Mouse (Mus musculus) forebrain, embryonic 14.5 days (tissue): Measurements from ENCODE around the gene Ppm1g. TPM values are rescaled to one million over a fixed set of nuclear protein-coding genes. Genes with fewer than 3 reads are reported as not detected.

Experiments
- ATAC-seq: fragments of 200-750 bp; cut with Nextera tagmentation; 2 replicates; pipeline ENCODE4 v1.8.0; 2017; ENCODE audit warnings: mild to moderate bottlenecking, moderate library complexity
- DNase-seq: peaks from one replicate; pipeline ENCODE4 v3.0.0-alpha.2; 2015; ENCODE audit warnings: low spot score
- H3K27ac ChIP-seq: fragments of 300-500 bp; sonication (generic); 2 replicates; pipeline ENCODE4 v1.5.1; 2014; ENCODE audit warnings: low read depth, mild to moderate bottlenecking, control low read depth, low read length, moderate library complexity
- H3K27me3 ChIP-seq: fragments of 300-500 bp; sonication (generic); replicated peaks from 2 replicates; pipeline ENCODE4 v1.6.1; 2014; ENCODE audit warnings: low read length, control low read depth, mixed read lengths; ENCODE audit not compliant: control insufficient read depth, insufficient read depth
- H3K36me3 ChIP-seq: fragments of 300-500 bp; sonication (generic); 2 replicates; pipeline ENCODE4 v1.6.1; 2014; ENCODE audit warnings: low read length, control low read depth; ENCODE audit not compliant: control insufficient read depth, insufficient read depth
- H3K4me1 ChIP-seq: fragments of 300-500 bp; sonication (generic); 2 replicates; pipeline ENCODE4 v1.6.1; 2014; ENCODE audit warnings: antibody characterized with exemption, low read length, control low read depth; ENCODE audit not compliant: control insufficient read depth, insufficient read depth
- H3K4me2 ChIP-seq: fragments of 300-500 bp; sonication (generic); 2 replicates; pipeline ENCODE4 v1.6.1; 2014; ENCODE audit warnings: mild to moderate bottlenecking, control low read depth, low read length
- H3K4me3 ChIP-seq: fragments of 300-500 bp; sonication (generic); 2 replicates; pipeline ENCODE4 v1.5.1; 2014; ENCODE audit warnings: low read depth, low read length, control low read depth
- H3K9ac ChIP-seq: fragments of 300-500 bp; sonication (generic); 2 replicates; pipeline ENCODE4 v1.6.1; 2014; ENCODE audit warnings: mild to moderate bottlenecking, low read length, control low read depth, moderate library complexity
- H3K9me3 ChIP-seq: fragments of 300-500 bp; sonication (generic); replicated peaks from 2 replicates; pipeline ENCODE4 v1.6.1; 2016; ENCODE audit warnings: low read length, control low read depth, mixed read lengths; ENCODE audit not compliant: control insufficient read depth
- WGBS: fragments of 180-500 bp; shearing (Covaris S2); extraction: QIAGEN DNeasy Blood & Tissue Kit; methylation state at CpG from one replicate; pipeline ENCODE4 v1.1.7; 2014; 5-methylcytosine and 5-hydroxymethylcytosine counted together
- polyA plus RNA-seq: library from polyadenylated mRNA; unstranded; fragments of >200 nt; fragmentation: Nextera tagmentation; extraction: Ambion mirVana; gene quantifications from 2 replicates; pipeline ENCODE4 v1.2.1, GENCODE M21; 2014

The Ppm1g gene
- polyA plus RNA-seq, 1 experiment from 2014 or later = 133 TPM

DNA sequence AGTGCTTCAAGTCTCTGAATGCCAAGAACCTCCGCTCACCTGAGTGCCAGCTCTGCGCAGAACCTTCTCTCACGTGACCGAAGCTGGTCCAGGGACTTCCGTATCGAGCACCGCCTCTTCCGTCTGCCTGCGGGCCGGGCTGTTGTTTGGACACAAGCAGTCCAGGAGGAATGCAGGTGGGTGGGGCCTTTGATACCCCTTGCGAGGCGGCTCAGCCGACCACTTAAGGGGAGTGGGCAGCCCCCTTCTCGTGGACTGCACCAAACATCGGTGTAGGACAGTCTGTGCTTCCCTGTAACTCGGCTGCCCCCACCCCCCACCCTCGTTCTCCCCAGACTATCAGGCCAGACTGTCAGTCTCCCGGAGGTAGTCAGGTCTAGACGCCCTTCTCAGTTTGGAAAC lies 66.3 kb downstream of the Ppm1g start, which contains the start of gene Mpv17:
TSS of gene Mpv17 (minus strand) at position 100 of the 402 bp plus-strand sequence.
- Histone ChIP-seq H3K9me3 (no peaks in the 10 kb centered on the region), H3K27me3 (no peaks in the 10 kb centered on the region), H3K9ac (peak within 1 kb of the TSS; percentile 58), H3K27ac (no peak within 1 kb of the TSS), H3K36me3 (peaks cover 35% of the 10 kb centered on the region), H3K4me1 (peaks cover 6% of the 10 kb centered on the region), H3K4me2 (peak within 1 kb of the TSS; percentile 76), H3K4me3 (peak within 1 kb of the TSS; percentile 44)
- WGBS = under 1% methylated on average over 19 of the region's 19 CpGs
- ATAC-seq = peak; percentile 97
- peak; percentile 91 for DNase-seq

DNA sequence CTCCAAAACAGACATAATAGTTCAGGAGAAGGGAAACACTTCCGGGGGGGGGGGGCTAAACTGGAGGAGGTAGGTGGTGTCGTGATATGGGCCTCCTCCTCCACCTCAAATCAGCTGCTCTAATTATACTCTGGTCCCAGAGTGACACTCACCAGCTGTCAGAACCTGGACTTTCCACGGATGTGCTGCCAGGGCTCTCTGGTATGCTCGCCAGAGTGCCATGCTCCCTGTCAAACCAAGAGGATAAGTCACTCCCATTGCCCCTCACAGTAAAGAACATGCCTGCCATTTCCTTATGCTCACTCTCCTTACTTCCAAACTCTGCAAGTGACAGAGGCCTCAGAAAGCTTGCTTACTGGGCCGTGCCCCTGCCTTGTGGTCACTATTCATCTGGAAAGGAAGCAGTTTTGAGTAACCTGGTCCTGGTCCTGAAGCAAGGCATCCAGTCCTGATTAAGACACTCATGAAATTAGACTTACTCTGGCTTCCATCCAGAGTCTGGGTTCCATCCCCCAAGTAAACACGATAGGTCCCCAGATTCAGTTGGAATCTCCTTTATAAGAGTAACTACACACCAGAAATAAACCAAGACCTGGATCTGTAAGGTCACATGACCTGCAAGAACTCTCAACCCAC lies 66.9 kb downstream of the Ppm1g start:
- no peaks in the 10 kb centered on the region for H3K9me3 ChIP-seq
- peak overlapping the region; percentile 44 for H3K4me3 ChIP-seq
- H3K4me2 ChIP-seq = peak overlapping the region; percentile 76
- 45% methylated on average over 6 of the region's 6 CpGs for WGBS
- peaks cover 30% of the 10 kb centered on the region for H3K36me3 ChIP-seq
- no peaks in the 10 kb centered on the region for H3K27me3 ChIP-seq
- H3K4me1 ChIP-seq = peaks cover 6% of the 10 kb centered on the region
- peak; percentile 27; the same call in 1 of the 2 replicates for ATAC-seq
- DNase-seq = no peak
- H3K9ac ChIP-seq = peak overlapping the region; percentile 58
- no peak overlapping the region for H3K27ac ChIP-seq

Other genes with a start within 250 kb of the Ppm1g start
- gene Atraid, start 172.4 kb downstream of the Ppm1g start, polyA plus RNA-seq = 167 and 200 TPM in 2 replicates
- 12.1 and 13.7 TPM in 2 replicates for gene Slc5a6, start 171.8 kb downstream of the Ppm1g start, polyA plus RNA-seq
- gene Cad, start 165.9 kb downstream of the Ppm1g start, polyA plus RNA-seq = 16.5 and 19.4 TPM in 2 replicates
- not detected in 2 replicates for gene Dnajc5g, start 114.4 kb downstream of the Ppm1g start, polyA plus RNA-seq
- gene Slc30a3, start 112.5 kb downstream of the Ppm1g start, polyA plus RNA-seq = 2.0 TPM in 2 replicates
- not detected in 2 replicates for gene Trim54, start 104.0 kb downstream of the Ppm1g start, polyA plus RNA-seq
- gene Ucn, start 81.9 kb downstream of the Ppm1g start, polyA plus RNA-seq = not detected in 2 replicates
- 36.6 and 37.4 TPM in 2 replicates for gene Mpv17, start 66.4 kb downstream of the Ppm1g start, polyA plus RNA-seq
- 1.1 and 2.0 TPM in 2 replicates for gene Gm29609, start 40.8 kb downstream of the Ppm1g start, polyA plus RNA-seq
- gene Gtf3c2, start 40.5 kb downstream of the Ppm1g start, polyA plus RNA-seq = 45.7 and 47.5 TPM in 2 replicates
- gene Snx17, start 27.5 kb downstream of the Ppm1g start, polyA plus RNA-seq = 135 and 142 TPM in 2 replicates
- 84.5 and 87.3 TPM in 2 replicates for gene Eif2b4, start 27.3 kb downstream of the Ppm1g start, polyA plus RNA-seq
- gene Zfp513, start 18.4 kb downstream of the Ppm1g start, polyA plus RNA-seq = 7.2 and 8.7 TPM in 2 replicates
- gene Nrbp1, start 20.2 kb upstream of the Ppm1g start, polyA plus RNA-seq = 160 and 167 TPM in 2 replicates
- 0.47 and 1.2 TPM in 2 replicates for gene Gm9970, start 20.5 kb upstream of the Ppm1g start, polyA plus RNA-seq
- 2.0 and 2.8 TPM in 2 replicates for gene Krtcap3, start 31.0 kb upstream of the Ppm1g start, polyA plus RNA-seq
- gene Ift172, start 70.4 kb upstream of the Ppm1g start, polyA plus RNA-seq = 24.0 and 29.7 TPM in 2 replicates
- gene Fndc4, start 75.4 kb upstream of the Ppm1g start, polyA plus RNA-seq = 68.0 and 72.6 TPM in 2 replicates
- gene Gckr, start 76.8 kb upstream of the Ppm1g start, polyA plus RNA-seq = not detected in 2 replicates
- 79.7 and 93.6 TPM in 2 replicates for gene Zfp512, start 231.7 kb upstream of the Ppm1g start, polyA plus RNA-seq